Mouse (Mus musculus): ENCODE data around the gene Alppl2.

- no peak for TF ChIP-seq CTCF (IDR thresholded peaks at IDR 0.05; ENCODE audit: borderline replicate concordance, insufficient read depth, low read length)
- TF ChIP-seq POLR2A (IDR thresholded peaks at IDR 0.05; ENCODE audit: low read depth, low read length) = no peak
Observed at GRCm38 (mm10) chr1:87089251-87089650, 477 bp downstream of the Alppl2 start.

Measured in embryonic fibroblast, embryonic 13.5 days (primary cell).